ENCODE assay signal across 25 mouse cellular contexts in the genomic region with DNA sequence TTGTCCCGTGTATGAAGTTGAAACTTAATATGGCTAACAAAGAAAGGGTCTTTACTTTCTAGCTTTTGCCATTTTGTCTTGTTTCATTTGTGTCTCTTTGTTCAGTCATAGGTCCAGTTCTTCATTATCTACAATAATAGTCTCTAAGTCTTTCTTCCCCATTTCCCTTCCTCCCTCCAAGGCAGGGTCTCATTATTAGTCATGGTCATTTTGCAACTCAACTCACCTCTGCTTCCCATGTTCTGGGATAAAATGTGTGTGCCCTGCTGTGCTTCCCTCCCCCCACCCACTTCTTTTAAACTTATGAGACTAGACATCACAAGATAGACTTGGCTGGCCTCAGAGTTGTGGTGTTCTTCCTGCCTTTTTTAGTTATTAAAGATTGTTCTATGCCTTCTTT.
"Had no signal": no experiment of that assay in that cellular context is flagged by ENCODE, and none has a peak within 500 bp of the region (broad histone marks: within the 10 kb centered on the region; RNA-seq: fewer than 3 reads in every experiment).

No protein-coding gene starts in this region.

- H3K9ac ChIP-seq: heart, embryonic 13.5 days; heart, embryonic 15.5 days; hindbrain, embryonic 13.5 days; hindbrain, embryonic 15.5 days; kidney, embryonic 15.5 days; limb, embryonic 12.5 days; liver, embryonic 13.5 days had no signal

- ATAC-seq: hindbrain, postnatal 0 days; intestine, embryonic 16.5 days had no signal

- H3K4me2 ChIP-seq: heart, embryonic 11.5 days; heart, embryonic 13.5 days; heart, embryonic 15.5 days; hindbrain, embryonic 13.5 days; hindbrain, embryonic 15.5 days; kidney, embryonic 15.5 days; limb, embryonic 12.5 days; liver, embryonic 11.5 days; liver, embryonic 13.5 days had no signal

- H3K27ac ChIP-seq: heart, adult 2 months; heart, embryonic 13.5 days; heart, embryonic 15.5 days; hindbrain, embryonic 13.5 days; hindbrain, embryonic 15.5 days; hindbrain, postnatal 0 days; kidney, embryonic 15.5 days; kidney, postnatal 0 days; left cerebral cortex, adult 2 months; limb, embryonic 10.5 days; limb, embryonic 12.5 days; liver, embryonic 13.5 days had no signal

- H3K9me3 ChIP-seq: heart, embryonic 15.5 days; hindbrain, embryonic 13.5 days; hindbrain, embryonic 15.5 days; kidney, embryonic 15.5 days; limb, embryonic 10.5 days; limb, embryonic 12.5 days; liver, embryonic 13.5 days had no signal

- H3K27me3 ChIP-seq: heart, embryonic 13.5 days; heart, embryonic 15.5 days; hindbrain, embryonic 13.5 days; hindbrain, embryonic 15.5 days; kidney, embryonic 15.5 days; limb, embryonic 12.5 days; liver, embryonic 13.5 days had no signal

- DNase-seq: gastrocnemius, postnatal 14 days; gastrocnemius, postnatal 36 days; heart, adult 2 months; heart, postnatal 14 days; heart, postnatal 36 days; kidney, adult 11 months; kidney, adult 9 months; kidney, postnatal 14 days; kidney, postnatal 36 days; layer of hippocampus, adult 9-11 months; liver; liver, embryonic 13.5 days had no signal

- H3K4me3 ChIP-seq: heart, adult 2 months; heart, embryonic 13.5 days; heart, embryonic 15.5 days; hindbrain, embryonic 13.5 days; hindbrain, embryonic 15.5 days; kidney, embryonic 15.5 days; left cerebral cortex, adult 2 months; limb, embryonic 10.5 days; limb, embryonic 12.5 days; liver, embryonic 13.5 days had no signal

- H3K36me3 ChIP-seq: heart, embryonic 13.5 days; heart, embryonic 15.5 days; hindbrain, embryonic 13.5 days; hindbrain, embryonic 15.5 days; limb, embryonic 12.5 days; liver, embryonic 13.5 days had no signal

- H3K4me1 ChIP-seq: heart, embryonic 13.5 days; heart, embryonic 15.5 days; hindbrain, embryonic 13.5 days; hindbrain, embryonic 15.5 days; kidney, embryonic 15.5 days; limb, embryonic 10.5 days; limb, embryonic 12.5 days had no signal
